Mouse (Mus musculus): ENCODE data around the gene Rbm20. TPM values are rescaled to one million over a fixed set of nuclear protein-coding genes. Genes with fewer than 3 reads are reported as not detected.

Gene Rbm20
- polyA plus RNA-seq, 1 experiment from 2014 or later: 0.95 TPM

- Histone ChIP-seq H3K9me3 (ENCODE audit: control insufficient read depth, low read depth, low read length) (no peaks in the 10 kb centered on the region), H3K4me2 (replicated peaks; ENCODE audit: low read depth, low read length) (no peak overlapping the region), H3K9ac (replicated peaks; ENCODE audit: low read depth, low read length) (no peak overlapping the region), H3K27ac (ENCODE audit: low read length) (no peak overlapping the region), H3K4me3 (ENCODE audit: low read depth, low read length) (no peak overlapping the region), H3K4me1 (ENCODE audit: control insufficient read depth, insufficient read depth, low read length) (peaks cover 23% of the 10 kb centered on the region; the same call in 1 of the 2 replicates), H3K27me3 (ENCODE audit: control insufficient read depth, insufficient read depth, low read length) (no peaks in the 10 kb centered on the region), H3K36me3 (ENCODE audit: control insufficient read depth, insufficient read depth, low read length) (no peaks in the 10 kb centered on the region)
- 76% methylated on average over 3 of the region's 3 CpGs for WGBS
- ATAC-seq (ENCODE audit: insufficient number of reproducible peaks, insufficient read depth, low FRiP score, low read depth): no peak
Observed at GRCm38 (mm10) chr19:53887822-53888221, 210.7 kb downstream of the Rbm20 start.

GRCm38 (mm10) chr19:53888331-53888730 is 211.2 kb downstream of the Rbm20 start:
- no peaks in the 10 kb centered on the region for H3K27me3 ChIP-seq (ENCODE audit: control insufficient read depth, insufficient read depth, low read length)
- H3K9ac ChIP-seq (replicated peaks; ENCODE audit: low read depth, low read length): no peak overlapping the region
- H3K4me1 ChIP-seq (ENCODE audit: control insufficient read depth, insufficient read depth, low read length): peaks cover 28% of the 10 kb centered on the region; the same call in 1 of the 2 replicates
- WGBS: 81% methylated on average over 9 of the region's 9 CpGs
- H3K4me2 ChIP-seq (replicated peaks; ENCODE audit: low read depth, low read length): no peak overlapping the region
- no peak overlapping the region for H3K4me3 ChIP-seq (ENCODE audit: low read depth, low read length)
- H3K9me3 ChIP-seq (ENCODE audit: control insufficient read depth, low read depth, low read length): no peaks in the 10 kb centered on the region
- no peaks in the 10 kb centered on the region for H3K36me3 ChIP-seq (ENCODE audit: control insufficient read depth, insufficient read depth, low read length)
- ATAC-seq (ENCODE audit: insufficient number of reproducible peaks, insufficient read depth, low FRiP score, low read depth): no peak
- H3K27ac ChIP-seq (ENCODE audit: low read length): no peak overlapping the region

GRCm38 (mm10) chr19:53889555-53889954 is 212.4 kb downstream of the Rbm20 start:
- no peak overlapping the region for H3K27ac ChIP-seq (ENCODE audit: low read length)
- no peak overlapping the region for H3K4me3 ChIP-seq (ENCODE audit: low read depth, low read length)
- no peak overlapping the region for H3K9ac ChIP-seq (replicated peaks; ENCODE audit: low read depth, low read length)
- H3K36me3 ChIP-seq (ENCODE audit: control insufficient read depth, insufficient read depth, low read length): no peaks in the 10 kb centered on the region
- no peaks in the 10 kb centered on the region for H3K27me3 ChIP-seq (ENCODE audit: control insufficient read depth, insufficient read depth, low read length)
- peaks cover 36% of the 10 kb centered on the region; the same call in 1 of the 2 replicates for H3K4me1 ChIP-seq (ENCODE audit: control insufficient read depth, insufficient read depth, low read length)
- WGBS: 77% methylated on average over 5 of the region's 5 CpGs
- no peak overlapping the region for H3K4me2 ChIP-seq (replicated peaks; ENCODE audit: low read depth, low read length)
- H3K9me3 ChIP-seq (ENCODE audit: control insufficient read depth, low read depth, low read length): no peaks in the 10 kb centered on the region
- ATAC-seq (ENCODE audit: insufficient number of reproducible peaks, insufficient read depth, low FRiP score, low read depth): no peak

GRCm38 (mm10) chr19:53890274-53890673 is 213.2 kb downstream of the Rbm20 start:
- Histone ChIP-seq H3K4me3 (ENCODE audit: low read depth, low read length) (no peak overlapping the region), H3K27me3 (ENCODE audit: control insufficient read depth, insufficient read depth, low read length) (no peaks in the 10 kb centered on the region), H3K4me2 (replicated peaks; ENCODE audit: low read depth, low read length) (no peak overlapping the region), H3K9ac (replicated peaks; ENCODE audit: low read depth, low read length) (no peak overlapping the region), H3K36me3 (ENCODE audit: control insufficient read depth, insufficient read depth, low read length) (no peaks in the 10 kb centered on the region), H3K27ac (ENCODE audit: low read length) (no peak overlapping the region), H3K9me3 (ENCODE audit: control insufficient read depth, low read depth, low read length) (no peaks in the 10 kb centered on the region), H3K4me1 (ENCODE audit: control insufficient read depth, insufficient read depth, low read length) (peaks cover 36% of the 10 kb centered on the region; the same call in 1 of the 2 replicates)
- 60% methylated on average over 5 of the region's 5 CpGs for WGBS
- ATAC-seq (ENCODE audit: insufficient number of reproducible peaks, insufficient read depth, low FRiP score, low read depth): no peak

- Histone ChIP-seq H3K36me3 (ENCODE audit: control insufficient read depth, insufficient read depth, low read length) (no peaks in the 10 kb centered on the region), H3K27me3 (ENCODE audit: control insufficient read depth, insufficient read depth, low read length) (no peaks in the 10 kb centered on the region), H3K4me3 (ENCODE audit: low read depth, low read length) (no peak overlapping the region), H3K9me3 (ENCODE audit: control insufficient read depth, low read depth, low read length) (no peaks in the 10 kb centered on the region), H3K27ac (ENCODE audit: low read length) (no peak overlapping the region; the same call in 1 of the 2 replicates), H3K9ac (replicated peaks; ENCODE audit: low read depth, low read length) (no peak overlapping the region), H3K4me2 (replicated peaks; ENCODE audit: low read depth, low read length) (no peak overlapping the region), H3K4me1 (ENCODE audit: control insufficient read depth, insufficient read depth, low read length) (peaks cover 36% of the 10 kb centered on the region; the same call in 1 of the 2 replicates)
- WGBS: 70% methylated on average over 5 of the region's 5 CpGs
- ATAC-seq (ENCODE audit: insufficient number of reproducible peaks, insufficient read depth, low FRiP score, low read depth): no peak
Observed at GRCm38 (mm10) chr19:53890781-53891251, 213.7 kb downstream of the Rbm20 start.

GRCm38 (mm10) chr19:53891569-53891968 is 214.5 kb downstream of the Rbm20 start:
- no peak overlapping the region for H3K4me2 ChIP-seq (replicated peaks; ENCODE audit: low read depth, low read length)

GRCm38 (mm10) chr19:53892061-53892460 is 215.0 kb downstream of the Rbm20 start, which contains the start of gene Pdcd4:
Gene Pdcd4 (plus strand): TSS chr19:53892231.
- 15% methylated on average over 3 of the region's 3 CpGs for WGBS
- H3K36me3 ChIP-seq (ENCODE audit: control insufficient read depth, insufficient read depth, low read length): no peaks in the 10 kb centered on the region
- no peak within 1 kb of the TSS for H3K4me3 ChIP-seq (ENCODE audit: low read depth, low read length)
- no peak within 1 kb of the TSS for H3K4me2 ChIP-seq (replicated peaks; ENCODE audit: low read depth, low read length)
- H3K27ac ChIP-seq (ENCODE audit: low read length): peak within 1 kb of the TSS; percentile 88
- peak; percentile 63; the same call in 1 of the 2 replicates for ATAC-seq (ENCODE audit: insufficient number of reproducible peaks, insufficient read depth, low FRiP score, low read depth)
- H3K9me3 ChIP-seq (ENCODE audit: control insufficient read depth, low read depth, low read length): no peaks in the 10 kb centered on the region
- peaks cover 36% of the 10 kb centered on the region; the same call in 1 of the 2 replicates for H3K4me1 ChIP-seq (ENCODE audit: control insufficient read depth, insufficient read depth, low read length)
- no peak within 1 kb of the TSS for H3K9ac ChIP-seq (replicated peaks; ENCODE audit: low read depth, low read length)
- no peaks in the 10 kb centered on the region for H3K27me3 ChIP-seq (ENCODE audit: control insufficient read depth, insufficient read depth, low read length)

More at GRCm38 (mm10) chr19:53891569-53891968, 214.5 kb downstream of the Rbm20 start:
- WGBS: 85% methylated on average over 2 of the region's 2 CpGs
- Histone ChIP-seq H3K9ac (replicated peaks; ENCODE audit: low read depth, low read length) (no peak overlapping the region), H3K4me3 (ENCODE audit: low read depth, low read length) (no peak overlapping the region), H3K4me1 (ENCODE audit: control insufficient read depth, insufficient read depth, low read length) (peaks cover 36% of the 10 kb centered on the region; the same call in 1 of the 2 replicates), H3K9me3 (ENCODE audit: control insufficient read depth, low read depth, low read length) (no peaks in the 10 kb centered on the region), H3K27me3 (ENCODE audit: control insufficient read depth, insufficient read depth, low read length) (no peaks in the 10 kb centered on the region), H3K36me3 (ENCODE audit: control insufficient read depth, insufficient read depth, low read length) (no peaks in the 10 kb centered on the region), H3K27ac (ENCODE audit: low read length) (peak overlapping the region; percentile 88)
- no peak for ATAC-seq (ENCODE audit: insufficient number of reproducible peaks, insufficient read depth, low FRiP score, low read depth)

- no peak overlapping the region for H3K4me3 ChIP-seq (ENCODE audit: low read depth, low read length)
- no peaks in the 10 kb centered on the region for H3K36me3 ChIP-seq (ENCODE audit: control insufficient read depth, insufficient read depth, low read length)
- H3K4me1 ChIP-seq (ENCODE audit: control insufficient read depth, insufficient read depth, low read length): peaks cover 36% of the 10 kb centered on the region; the same call in 1 of the 2 replicates
- H3K9ac ChIP-seq (replicated peaks; ENCODE audit: low read depth, low read length): no peak overlapping the region
- peak overlapping the region; percentile 88 for H3K27ac ChIP-seq (ENCODE audit: low read length)
- 67% methylated on average over 9 of the region's 9 CpGs for WGBS
- no peaks in the 10 kb centered on the region for H3K9me3 ChIP-seq (ENCODE audit: control insufficient read depth, low read depth, low read length)
- no peaks in the 10 kb centered on the region for H3K27me3 ChIP-seq (ENCODE audit: control insufficient read depth, insufficient read depth, low read length)
- ATAC-seq (ENCODE audit: insufficient number of reproducible peaks, insufficient read depth, low FRiP score, low read depth): no peak
- H3K4me2 ChIP-seq (replicated peaks; ENCODE audit: low read depth, low read length): no peak overlapping the region
Observed at GRCm38 (mm10) chr19:53892838-53893359, 215.8 kb downstream of the Rbm20 start.
